22 mouse cellular contexts compared by ENCODE assay signal in the genomic region with DNA sequence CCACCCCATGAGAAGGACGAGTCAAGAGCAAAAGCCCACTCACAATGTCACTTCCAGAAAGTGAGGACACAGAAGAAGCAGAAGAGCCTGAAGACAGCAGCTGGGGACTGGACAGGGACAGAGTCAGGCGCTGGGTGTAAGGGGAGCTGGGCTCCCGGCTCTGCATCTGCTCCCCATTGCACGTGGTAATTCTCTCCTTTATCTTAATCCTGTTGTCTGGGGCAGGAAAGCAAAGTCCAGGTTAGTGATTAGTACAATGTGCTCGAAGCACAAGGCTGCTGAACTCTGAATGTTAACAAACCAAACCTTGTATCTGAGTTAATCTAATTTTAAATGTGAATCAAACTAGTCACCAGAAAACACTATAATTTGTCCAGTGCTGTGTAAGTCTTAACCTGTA. TPM values are rescaled to one million over a fixed set of nuclear protein-coding genes. Genes with fewer than 3 reads are reported as not detected.
DNase-seq lines count a peak whose midpoint lies in the region; ATAC-seq and TF ChIP-seq lines count a peak whose summit lies in the region.
"Had no signal": no experiment of that assay in that cellular context is flagged by ENCODE, and none has a peak within 500 bp of the region (broad histone marks: within the 10 kb centered on the region; RNA-seq: fewer than 3 reads in every experiment).

No protein-coding gene starts in this region.

- H3K27me3 ChIP-seq in kidney, adult 2 months (replicated peaks; ENCODE audit: control insufficient read depth, insufficient read depth, low read length), result no peaks in the 10 kb centered on the region
- no peaks in the 10 kb centered on the region for H3K27me3 ChIP-seq in liver, embryonic 15.5 days
- no peaks in the 10 kb centered on the region for H3K27me3 ChIP-seq in liver, embryonic 16.5 days (ENCODE audit: control insufficient read depth, insufficient read depth, low read depth, low read length)
- H3K27me3 ChIP-seq: CH12.LX; embryonic facial prominence, embryonic 15.5 days; heart, embryonic 12.5 days; Patski had no signal

- no peak overlapping the region for H3K4me3 ChIP-seq in kidney, adult 2 months (ENCODE audit: insufficient read depth, low read depth, low read length)
- no peak overlapping the region for H3K4me3 ChIP-seq in liver, embryonic 15.5 days (replicated peaks)
- no peak overlapping the region for H3K4me3 ChIP-seq in liver, embryonic 16.5 days (ENCODE audit: low read depth, low read length)
- H3K4me3 ChIP-seq: embryonic facial prominence, embryonic 15.5 days; erythroblast, embryonic 14.5 days; forebrain, embryonic 10.5 days; gastrocnemius, adult 2 months; heart, embryonic 12.5 days; hindbrain, embryonic 10.5 days had no signal

- no peak for TF ChIP-seq POLR2A in kidney, adult 2 months (IDR thresholded peaks at IDR 0.05; ENCODE audit: low read depth, low read length)

- peak; percentile 63 for DNase-seq in kidney, adult 2 months
- DNase-seq in kidney, postnatal 14 days, result no peak
- DNase-seq in liver, result no peak
- no peak for DNase-seq in left cerebral cortex, adult 9 months (ENCODE audit: low spot score in 2 of 2)
- no peak for DNase-seq in spleen, adult 12 weeks (ENCODE audit: low spot score)
- DNase-seq: adrenal gland, postnatal 14 days; cerebellum, adult 18-20 months; cerebellum, postnatal 10 days; embryo, embryonic 11 days; gastrocnemius, adult 2 months; gastrocnemius, postnatal 25 days had no signal

- peak overlapping the region; percentile 79 for H3K27ac ChIP-seq in kidney, adult 2 months (ENCODE audit: insufficient read depth, low read depth, low read length)
- H3K27ac ChIP-seq in liver, embryonic 15.5 days (replicated peaks), result peak overlapping the region; percentile 41; the same call in 1 of the 2 replicates
- H3K27ac ChIP-seq in liver, embryonic 16.5 days (ENCODE audit: low read length), result no peak overlapping the region
- H3K27ac ChIP-seq: embryonic facial prominence, embryonic 15.5 days; forebrain, embryonic 10.5 days; gastrocnemius, adult 2 months; hindbrain, embryonic 10.5 days had no signal

- H3K9me3 ChIP-seq in liver, embryonic 15.5 days (replicated peaks), result no peaks in the 10 kb centered on the region
- no peaks in the 10 kb centered on the region for H3K9me3 ChIP-seq in liver, embryonic 16.5 days (replicated peaks; ENCODE audit: control insufficient read depth, low read length)
- H3K9me3 ChIP-seq: embryonic facial prominence, embryonic 15.5 days; forebrain, embryonic 10.5 days; heart, embryonic 12.5 days; hindbrain, embryonic 10.5 days had no signal

- H3K4me2 ChIP-seq in liver, embryonic 15.5 days, result no peak overlapping the region
- peak overlapping the region; percentile 29; the same call in 1 of the 2 replicates for H3K4me2 ChIP-seq in liver, embryonic 16.5 days (ENCODE audit: low read depth, low read length)
- H3K4me2 ChIP-seq: embryonic facial prominence, embryonic 15.5 days; heart, embryonic 12.5 days had no signal

- peaks cover 1% of the 10 kb centered on the region for H3K36me3 ChIP-seq in kidney, adult 2 months (ENCODE audit: control insufficient read depth, insufficient read depth, low read length)
- peaks cover 98% of the 10 kb centered on the region for H3K36me3 ChIP-seq in liver, embryonic 15.5 days (replicated peaks)
- peaks cover 57% of the 10 kb centered on the region for H3K36me3 ChIP-seq in liver, embryonic 16.5 days (ENCODE audit: control insufficient read depth, insufficient read depth)

- peaks cover 8% of the 10 kb centered on the region; the same call in 1 of the 2 replicates for H3K4me1 ChIP-seq in kidney, adult 2 months (ENCODE audit: control insufficient read depth, insufficient read depth, low read length)
- peaks cover 45% of the 10 kb centered on the region for H3K4me1 ChIP-seq in liver, embryonic 15.5 days (replicated peaks)
- peaks cover 28% of the 10 kb centered on the region for H3K4me1 ChIP-seq in liver, embryonic 16.5 days (ENCODE audit: control insufficient read depth, low read depth, low read length)
- H3K4me1 ChIP-seq: embryonic facial prominence, embryonic 15.5 days; forebrain, embryonic 10.5 days; hindbrain, embryonic 10.5 days had no signal

- WGBS in kidney, adult 2 months, result 62% methylated on average over 5 of the region's 5 CpGs
- 47% methylated on average over 5 of the region's 5 CpGs for WGBS in liver, embryonic 15.5 days (ENCODE audit: insufficient replicate concordance)
- WGBS in liver, embryonic 16.5 days (ENCODE audit: insufficient replicate concordance), result 34% methylated on average over 5 of the region's 5 CpGs

- TF ChIP-seq CTCF in kidney, adult 2 months (conservative IDR thresholded peaks at IDR 0.05; ENCODE audit: insufficient read depth, insufficient read length, low read depth, low read length), result no peak

- ATAC-seq in liver, embryonic 15.5 days (ENCODE audit: insufficient read depth), result no peak
- ATAC-seq in liver, embryonic 16.5 days (ENCODE audit: low read depth), result no peak
- ATAC-seq: activated CD4-positive, CD25-positive, alpha-beta regulatory T cell, adult 4 months; forebrain, embryonic 14.5 days; Patski had no signal

- H3K9ac ChIP-seq in liver, embryonic 15.5 days, result no peak overlapping the region
- H3K9ac ChIP-seq in liver, embryonic 16.5 days (ENCODE audit: low read depth, low read length), result no peak overlapping the region
- H3K9ac ChIP-seq: embryonic facial prominence, embryonic 15.5 days; heart, embryonic 12.5 days had no signal

RNA-seq across cellular contexts. Expression of a gene that starts 30.7 kb away (rescaled TPM):
- polyA plus RNA-seq in kidney, adult 2 months (2012; rRNA removed), result 47.9 and 51.6 TPM in 2 replicates
- polyA plus RNA-seq in liver, embryonic 15.5 days (2015; fragmentation: Nextera tagmentation; extraction: Ambion mirVana), result 82.4 and 84.3 TPM in 2 replicates
- 71.2 and 77.1 TPM in 2 replicates for polyA plus RNA-seq in liver, embryonic 16.5 days (2015; fragmentation: Nextera tagmentation; extraction: Ambion mirVana)

RNA-seq across cellular contexts. Expression of a gene that starts 31.6 kb away (rescaled TPM):
- 15.8 and 16.7 TPM in 2 replicates for polyA plus RNA-seq in kidney, adult 2 months (2012; rRNA removed)
- 2.0 and 2.8 TPM in 2 replicates for polyA plus RNA-seq in liver, embryonic 15.5 days (2015; fragmentation: Nextera tagmentation; extraction: Ambion mirVana)
- 1.5 and 2.0 TPM in 2 replicates for polyA plus RNA-seq in liver, embryonic 16.5 days (2015; fragmentation: Nextera tagmentation; extraction: Ambion mirVana)
